Comparison of ENCODE assay signal across 28 mouse cellular contexts in the genomic region with DNA sequence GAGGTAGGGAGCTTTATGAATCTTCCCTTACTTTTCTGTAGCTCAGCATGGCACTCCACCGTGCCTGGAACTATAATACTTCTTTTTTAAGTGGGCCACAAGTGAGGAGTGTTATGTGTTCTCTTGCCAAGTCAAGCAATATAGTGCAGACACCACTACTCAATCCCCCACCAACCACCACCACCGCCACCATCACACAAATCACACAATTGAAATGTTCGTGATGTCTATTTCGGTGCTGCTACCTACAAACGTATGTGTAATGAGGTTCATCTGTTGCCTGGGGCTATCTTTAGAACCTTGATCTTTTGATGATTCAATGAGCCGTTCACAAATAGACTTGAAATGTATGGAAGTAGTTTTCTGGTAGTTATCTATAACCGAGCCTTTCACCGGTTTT.
DNase-seq lines count a peak whose midpoint lies in the region; ATAC-seq and TF ChIP-seq lines count a peak whose summit lies in the region.
"Had no signal": no experiment of that assay in that cellular context is flagged by ENCODE, and none has a peak within 500 bp of the region (broad histone marks: within the 10 kb centered on the region; RNA-seq: fewer than 3 reads in every experiment).

No protein-coding gene starts in this region.

- H3K4me1 ChIP-seq in forebrain, embryonic 12.5 days = no peaks in the 10 kb centered on the region
- H3K4me1 ChIP-seq in limb, embryonic 10.5 days = no peaks in the 10 kb centered on the region
- H3K4me1 ChIP-seq in lung, adult 2 months (ENCODE audit: control insufficient read depth, insufficient read depth, low read length) = no peaks in the 10 kb centered on the region
- H3K4me1 ChIP-seq: forebrain, embryonic 15.5 days; hindbrain, embryonic 10.5 days; hindbrain, embryonic 15.5 days; limb, embryonic 13.5 days; megakaryocyte, embryonic 14.5 days; midbrain, embryonic 12.5 days had no signal

- H3K4me2 ChIP-seq in forebrain, embryonic 12.5 days = no peak overlapping the region
- H3K4me2 ChIP-seq: forebrain, embryonic 15.5 days; hindbrain, embryonic 15.5 days; limb, embryonic 13.5 days; liver, embryonic 11.5 days; midbrain, embryonic 12.5 days had no signal

- intact Hi-C loops in left cerebral cortex, adult 2 months (cut with DNase I) = no loop called here

- no peaks in the 10 kb centered on the region for H3K9me3 ChIP-seq in forebrain, embryonic 12.5 days
- H3K9me3 ChIP-seq in limb, embryonic 10.5 days (replicated peaks) = no peaks in the 10 kb centered on the region
- H3K9me3 ChIP-seq: forebrain, embryonic 15.5 days; hindbrain, embryonic 10.5 days; hindbrain, embryonic 15.5 days; limb, embryonic 13.5 days; midbrain, embryonic 12.5 days had no signal

- no peaks in the 10 kb centered on the region for H3K27me3 ChIP-seq in forebrain, embryonic 12.5 days
- no peaks in the 10 kb centered on the region for H3K27me3 ChIP-seq in limb, embryonic 10.5 days (ENCODE audit: low read depth, poor library complexity, severe bottlenecking)
- H3K27me3 ChIP-seq: forebrain, embryonic 15.5 days; hindbrain, embryonic 15.5 days; limb, embryonic 13.5 days; megakaryocyte, embryonic 14.5 days; midbrain, embryonic 12.5 days had no signal

- DNase-seq in brain, adult 2 months (ENCODE audit: low read depth, low spot score) = peak; percentile 84
- peak; percentile 11 to 39 for DNase-seq in left cerebral cortex, adult 2 months (ENCODE audit: extremely low spot score in 1 of 2, low spot score in 2 of 2)
- peak; percentile 56 for DNase-seq in right cerebral cortex, postnatal 25 days
- no peak for DNase-seq in limb, embryonic 10.5 days (ENCODE audit: low spot score)
- no peak for DNase-seq in lung, adult 2 months
- DNase-seq: adrenal gland, postnatal 36 days; B cell, adult 2 months; cerebellum, adult 2 months; cerebellum, postnatal 25 days; gastrocnemius, postnatal 14 days; heart, postnatal 14 days; kidney, adult 18-20 months; kidney, postnatal 36 days; layer of hippocampus, postnatal 36 days; lung, postnatal 4 days; thymus, postnatal 14 days had no signal

- no peak for TF ChIP-seq CTCF in left cerebral cortex, adult 2 months (IDR thresholded peaks at IDR 0.05)
- no peak for TF ChIP-seq CTCF in lung, adult 2 months (IDR thresholded peaks at IDR 0.05; ENCODE audit: insufficient read depth, low read length)

- H3K9ac ChIP-seq in forebrain, embryonic 12.5 days = no peak overlapping the region
- H3K9ac ChIP-seq: forebrain, embryonic 15.5 days; hindbrain, embryonic 15.5 days; limb, embryonic 13.5 days; midbrain, embryonic 12.5 days had no signal

- no peak overlapping the region; the same call in 1 of the 2 replicates for H3K27ac ChIP-seq in left cerebral cortex, adult 2 months
- H3K27ac ChIP-seq in forebrain, embryonic 12.5 days = no peak overlapping the region
- no peak overlapping the region for H3K27ac ChIP-seq in limb, embryonic 10.5 days
- H3K27ac ChIP-seq: forebrain, embryonic 15.5 days; hindbrain, embryonic 10.5 days; hindbrain, embryonic 15.5 days; layer of hippocampus, adult 2 months; limb, embryonic 13.5 days; midbrain, embryonic 12.5 days had no signal

- TF ChIP-seq POLR2A in lung, adult 2 months (IDR thresholded peaks at IDR 0.05; ENCODE audit: borderline replicate concordance, extremely low read depth, low read depth, low read length) = no peak

- H3K4me3 ChIP-seq in left cerebral cortex, adult 2 months = no peak overlapping the region
- no peak overlapping the region for H3K4me3 ChIP-seq in forebrain, embryonic 12.5 days (replicated peaks)
- no peak overlapping the region for H3K4me3 ChIP-seq in limb, embryonic 10.5 days
- no peak overlapping the region for H3K4me3 ChIP-seq in lung, adult 2 months (replicated peaks; ENCODE audit: extremely low read depth, low read depth, low read length)
- H3K4me3 ChIP-seq: forebrain, embryonic 15.5 days; hindbrain, embryonic 10.5 days; hindbrain, embryonic 15.5 days; layer of hippocampus, adult 2 months; limb, embryonic 13.5 days; megakaryocyte, embryonic 14.5 days; midbrain, embryonic 12.5 days had no signal

- 86% methylated on average over 8 of the region's 8 CpGs for WGBS in forebrain, embryonic 12.5 days
- WGBS in limb, embryonic 10.5 days = 88% methylated on average over 8 of the region's 8 CpGs
- 80% methylated on average over 8 of the region's 8 CpGs for WGBS in lung, adult 2 months

- ATAC-seq in frontal cortex, adult (ENCODE audit: low TSS enrichment) = peak; percentile 95
- ATAC-seq in forebrain, embryonic 12.5 days (ENCODE audit: low FRiP score) = no peak
- ATAC-seq: forebrain, embryonic 15.5 days; inflammation-experienced regulatory T-cells, adult 6 months; lung, postnatal 0 days had no signal

- no peaks in the 10 kb centered on the region for H3K36me3 ChIP-seq in forebrain, embryonic 12.5 days (replicated peaks)
- H3K36me3 ChIP-seq in limb, embryonic 10.5 days = no peaks in the 10 kb centered on the region
- H3K36me3 ChIP-seq: forebrain, embryonic 15.5 days; hindbrain, embryonic 10.5 days; hindbrain, embryonic 15.5 days; limb, embryonic 13.5 days; midbrain, embryonic 12.5 days had no signal

Comparison
In these comparisons a context has a peak if more than half of its experiments do, and no peak if none do; other contexts are left out.
1. DNase-seq: peak in brain, adult 2 months (single experiment), left cerebral cortex, adult 2 months (2 of 2) and right cerebral cortex, postnatal 25 days (single experiment); none in limb, embryonic 10.5 days (single experiment) and lung, adult 2 months (single experiment).